Mouse (Mus musculus) heart, embryonic 12.5 days (tissue): ENCODE results near the gene Zrsr2. TPM values are rescaled to one million over a fixed set of nuclear protein-coding genes. Genes with fewer than 3 reads are reported as not detected.

Source experiments
- ATAC-seq: fragments of 200-750 bp; cut with Nextera tagmentation; 2 replicates; pipeline ENCODE4 v1.8.0; 2017; ENCODE audit warnings: moderate TSS enrichment, moderate library complexity; ENCODE audit not compliant: insufficient number of reproducible peaks, low FRiP score
- H3K27ac ChIP-seq: fragments of 300-500 bp; sonication (generic); 2 replicates; pipeline ENCODE4 v1.5.1; 2016; ENCODE audit warnings: mild to moderate bottlenecking, moderate library complexity; ENCODE audit not compliant: poor library complexity, severe bottlenecking
- H3K27me3 ChIP-seq: fragments of 300-500 bp; sonication (generic); replicated peaks from 2 replicates; pipeline ENCODE4 v1.6.1; 2016; ENCODE audit warnings: mild to moderate bottlenecking, moderate library complexity
- H3K36me3 ChIP-seq: fragments of 300-500 bp; sonication (generic); 2 replicates; pipeline ENCODE4 v1.6.1; 2016; ENCODE audit warnings: mild to moderate bottlenecking, moderate library complexity
- H3K4me1 ChIP-seq: fragments of 300-500 bp; sonication (generic); replicated peaks from 2 replicates; pipeline ENCODE4 v1.6.1; 2016; ENCODE audit warnings: mild to moderate bottlenecking
- H3K4me2 ChIP-seq: fragments of 300-500 bp; sonication (generic); 2 replicates; pipeline ENCODE4 v1.6.1; 2016; ENCODE audit warnings: mild to moderate bottlenecking, moderate library complexity
- H3K4me3 ChIP-seq: fragments of 300-500 bp; sonication (generic); 2 replicates; pipeline ENCODE4 v1.5.1; 2016; ENCODE audit warnings: mild to moderate bottlenecking
- H3K9ac ChIP-seq: fragments of 300-500 bp; sonication (generic); 2 replicates; pipeline ENCODE4 v1.6.1; 2016; ENCODE audit warnings: mild to moderate bottlenecking, moderate library complexity
- H3K9me3 ChIP-seq: fragments of 300-500 bp; sonication (generic); replicated peaks from 2 replicates; pipeline ENCODE4 v1.6.1; 2016; ENCODE audit warnings: mild to moderate bottlenecking, moderate library complexity
- WGBS: fragments of 180-500 bp; shearing (Covaris S2); methylation state at CpG from one replicate; pipeline ENCODE4 v1.1.7; 2016; 5-methylcytosine and 5-hydroxymethylcytosine counted together
- polyA plus RNA-seq: library from polyadenylated mRNA; unstranded; fragments of >200 nt; fragmentation: Nextera tagmentation; extraction: Ambion mirVana; gene quantifications from 2 replicates; pipeline ENCODE4 v1.2.1, GENCODE M21; 2016

Zrsr2 gene
- polyA plus RNA-seq, 1 experiment from 2014 or later, result 46.9 TPM

- Histone ChIP-seq H3K36me3 (no peaks in the 10 kb centered on the region), H3K4me3 (no peak overlapping the region), H3K4me2 (no peak overlapping the region), H3K27ac (no peak overlapping the region), H3K27me3 (no peaks in the 10 kb centered on the region), H3K4me1 (no peaks in the 10 kb centered on the region), H3K9ac (no peak overlapping the region), H3K9me3 (no peaks in the 10 kb centered on the region)
- WGBS, result 81% methylated on average over 4 of the region's 4 CpGs
- no peak for ATAC-seq
Measured at GRCm38 (mm10) chrX:163885539-163885981, 72.9 kb downstream of the Zrsr2 start.

Other genes with a start within 250 kb of the Zrsr2 start
- gene Rnf138rt1, start 197.3 kb downstream of the Zrsr2 start, polyA plus RNA-seq, result not detected in 2 replicates
- 23.7 and 24.9 TPM in 2 replicates for gene Ap1s2, start 49.6 kb downstream of the Zrsr2 start, polyA plus RNA-seq
- 0.19 and 0.26 TPM in 2 replicates for gene Car5b, start 69.3 kb upstream of the Zrsr2 start, polyA plus RNA-seq
- gene Siah1b, start 117.8 kb upstream of the Zrsr2 start, polyA plus RNA-seq, result 24.2 and 26.2 TPM in 2 replicates
- gene Cltrn, start 130.2 kb upstream of the Zrsr2 start, polyA plus RNA-seq, result not detected in 2 replicates
- 0.17 and 0.18 TPM in 2 replicates for gene Ace2, start 180.7 kb upstream of the Zrsr2 start, polyA plus RNA-seq